Comparison of ENCODE assay signal across 10 mouse cellular contexts in genomic region chrX:101313625-101314359, GRCm38 (mm10). TPM values are rescaled to one million over a fixed set of nuclear protein-coding genes. Genes with fewer than 3 reads are reported as not detected.
DNase-seq lines count a peak whose midpoint lies in the region; ATAC-seq and TF ChIP-seq lines count a peak whose summit lies in the region.
"Had no signal": no experiment of that assay in that cellular context is flagged by ENCODE, and none has a peak within 500 bp of the region (broad histone marks: within the 10 kb centered on the region; RNA-seq: fewer than 3 reads in every experiment).

No protein-coding gene starts in this region.

- no peak for TF ChIP-seq POLR2A in olfactory bulb, adult 2 months (IDR thresholded peaks at IDR 0.05; ENCODE audit: insufficient read depth, low read depth, low read length)

- peak; percentile 64 to 69 for DNase-seq in cerebellum, postnatal 14 days
- DNase-seq in layer of hippocampus, postnatal 25 days (ENCODE audit: extremely low spot score in 1 of 2, low spot score in 1 of 2): peak; percentile 40 to 51
- DNase-seq in lung, postnatal 0 days (ENCODE audit: low spot score): no peak
- DNase-seq in urinary bladder, adult 18-20 months (ENCODE audit: low spot score in 2 of 2): no peak
- DNase-seq: heart, postnatal 4 days had no signal

- no peaks in the 10 kb centered on the region for H3K27me3 ChIP-seq in forebrain, embryonic 16.5 days (replicated peaks; ENCODE audit: control insufficient read depth, insufficient read depth, low read length)
- H3K27me3 ChIP-seq in heart, embryonic 11.5 days (ENCODE audit: control insufficient read depth, insufficient read depth, low read length): peaks cover 10% of the 10 kb centered on the region
- H3K27me3 ChIP-seq in lung, postnatal 0 days (replicated peaks; ENCODE audit: insufficient read depth, low read length): no peaks in the 10 kb centered on the region
- H3K27me3 ChIP-seq: lung, embryonic 15.5 days had no signal

- H3K4me1 ChIP-seq in forebrain, embryonic 16.5 days (replicated peaks; ENCODE audit: control insufficient read depth, insufficient read depth, low read length): no peaks in the 10 kb centered on the region; the same call in 1 of the 2 replicates
- peaks cover 11% of the 10 kb centered on the region for H3K4me1 ChIP-seq in olfactory bulb, adult 2 months (ENCODE audit: control insufficient read depth, insufficient read depth, low read length)
- H3K4me1 ChIP-seq in heart, embryonic 11.5 days (ENCODE audit: control insufficient read depth, insufficient read depth, low read length): no peaks in the 10 kb centered on the region
- H3K4me1 ChIP-seq in lung, postnatal 0 days (ENCODE audit: insufficient read depth, low read depth, low read length): no peaks in the 10 kb centered on the region
- H3K4me1 ChIP-seq: lung, embryonic 15.5 days had no signal

- H3K27ac ChIP-seq in forebrain, embryonic 16.5 days (ENCODE audit: low read length): no peak overlapping the region
- peak overlapping the region; percentile 80 for H3K27ac ChIP-seq in olfactory bulb, adult 2 months (ENCODE audit: insufficient read depth, low read depth, low read length)
- no peak overlapping the region for H3K27ac ChIP-seq in heart, embryonic 11.5 days (ENCODE audit: low read depth, low read length)
- H3K27ac ChIP-seq in lung, postnatal 0 days (ENCODE audit: low read length): no peak overlapping the region
- H3K27ac ChIP-seq: lung, embryonic 15.5 days had no signal

- peaks cover 2% of the 10 kb centered on the region for H3K36me3 ChIP-seq in forebrain, embryonic 16.5 days (ENCODE audit: control insufficient read depth, insufficient read depth)
- H3K36me3 ChIP-seq in heart, embryonic 11.5 days (ENCODE audit: control insufficient read depth, insufficient read depth, low read length): no peaks in the 10 kb centered on the region
- no peaks in the 10 kb centered on the region for H3K36me3 ChIP-seq in lung, postnatal 0 days (ENCODE audit: insufficient read depth, low read length)
- H3K36me3 ChIP-seq: lung, embryonic 15.5 days had no signal

- H3K9me3 ChIP-seq in forebrain, embryonic 16.5 days (ENCODE audit: control insufficient read depth, low read length): no peaks in the 10 kb centered on the region
- H3K9me3 ChIP-seq in heart, embryonic 11.5 days (replicated peaks; ENCODE audit: control insufficient read depth, low read length): no peaks in the 10 kb centered on the region
- H3K9me3 ChIP-seq in lung, postnatal 0 days (ENCODE audit: low read length): no peaks in the 10 kb centered on the region
- H3K9me3 ChIP-seq: lung, embryonic 15.5 days had no signal

- 20% methylated on average over 6 of the region's 6 CpGs for WGBS in forebrain, embryonic 16.5 days
- 21% methylated on average over 6 of the region's 6 CpGs for WGBS in olfactory bulb, adult 2 months
- WGBS in heart, embryonic 11.5 days (ENCODE audit: insufficient replicate concordance): 54% methylated on average over 6 of the region's 6 CpGs
- 44% methylated on average over 6 of the region's 6 CpGs for WGBS in lung, postnatal 0 days

- TF ChIP-seq EP300 in lung, postnatal 0 days (IDR thresholded peaks at IDR 0.05): no peak

- TF ChIP-seq CTCF in olfactory bulb, adult 2 months (IDR thresholded peaks at IDR 0.05; ENCODE audit: insufficient read depth, low read depth, low read length): no peak
- no peak for TF ChIP-seq CTCF in lung, postnatal 0 days (IDR thresholded peaks at IDR 0.05)

- no peak overlapping the region for H3K9ac ChIP-seq in forebrain, embryonic 16.5 days (replicated peaks; ENCODE audit: low read depth, low read length)
- no peak overlapping the region for H3K9ac ChIP-seq in heart, embryonic 11.5 days (ENCODE audit: low read depth, low read length)
- no peak overlapping the region for H3K9ac ChIP-seq in lung, postnatal 0 days (replicated peaks; ENCODE audit: low read depth)
- H3K9ac ChIP-seq: lung, embryonic 15.5 days had no signal

- H3K4me2 ChIP-seq in forebrain, embryonic 16.5 days (ENCODE audit: low read length): no peak overlapping the region
- H3K4me2 ChIP-seq in heart, embryonic 11.5 days: no peak overlapping the region
- H3K4me2 ChIP-seq in lung, postnatal 0 days (replicated peaks; ENCODE audit: low read depth, low read length): no peak overlapping the region
- H3K4me2 ChIP-seq: lung, embryonic 15.5 days had no signal

- H3K4me3 ChIP-seq in forebrain, embryonic 16.5 days (replicated peaks; ENCODE audit: low read length): no peak overlapping the region
- H3K4me3 ChIP-seq in olfactory bulb, adult 2 months (ENCODE audit: insufficient read depth, low read depth, low read length): no peak overlapping the region
- no peak overlapping the region for H3K4me3 ChIP-seq in heart, embryonic 11.5 days (ENCODE audit: low read depth, low read length)
- no peak overlapping the region for H3K4me3 ChIP-seq in lung, postnatal 0 days (ENCODE audit: low read depth, low read length)
- H3K4me3 ChIP-seq: lung, embryonic 15.5 days had no signal

- peak; percentile 85 for ATAC-seq in forebrain, embryonic 16.5 days
- ATAC-seq in heart, embryonic 11.5 days (replicated peaks; ENCODE audit: insufficient number of reproducible peaks, low FRiP score, low TSS enrichment): no peak
- ATAC-seq in lung, postnatal 0 days: no peak

RNA-seq across cellular contexts. Expression of gene Nlgn3, which starts 14.8 kb away (rescaled TPM):
- polyA plus RNA-seq in forebrain, embryonic 16.5 days (2015; fragmentation: Nextera tagmentation; extraction: Ambion mirVana): 65.5 and 72.3 TPM in 2 replicates
- total RNA-seq in layer of hippocampus, postnatal 25 days (2021): 100 to 1,000 TPM; 194 to 212 TPM
- polyA plus RNA-seq in olfactory bulb, adult 2 months (2012; ENCODE audit: insufficient read depth, insufficient read length, low replicate concordance, missing spikeins): not detected in 2 replicates
- polyA plus RNA-seq in heart, embryonic 11.5 days (2014; fragmentation: Nextera tagmentation; extraction: Ambion mirVana): 2.3 and 3.6 TPM in 2 replicates
- polyA plus RNA-seq in lung, postnatal 0 days (2015; fragmentation: Nextera tagmentation; extraction: Ambion mirVana): 0.25 and 0.29 TPM in 2 replicates

RNA-seq across cellular contexts. Expression of gene Med12, which starts 40.0 kb away (rescaled TPM):
- polyA plus RNA-seq in forebrain, embryonic 16.5 days (2015; fragmentation: Nextera tagmentation; extraction: Ambion mirVana): 22.9 and 26.9 TPM in 2 replicates
- total RNA-seq in layer of hippocampus, postnatal 25 days (2021): 10 to 100 TPM; 21.2 to 39.4 TPM
- not detected in 2 replicates for polyA plus RNA-seq in olfactory bulb, adult 2 months (2012; ENCODE audit: insufficient read depth, insufficient read length, low replicate concordance, missing spikeins)
- 32.0 and 35.9 TPM in 2 replicates for polyA plus RNA-seq in heart, embryonic 11.5 days (2014; fragmentation: Nextera tagmentation; extraction: Ambion mirVana)
- polyA plus RNA-seq in lung, postnatal 0 days (2015; fragmentation: Nextera tagmentation; extraction: Ambion mirVana): 19.8 and 20.6 TPM in 2 replicates

RNA-seq across cellular contexts. Expression of gene Gm20489, which starts 45.0 kb away (rescaled TPM):
- polyA plus RNA-seq in forebrain, embryonic 16.5 days (2015; fragmentation: Nextera tagmentation; extraction: Ambion mirVana): not detected in 2 replicates
- total RNA-seq in layer of hippocampus, postnatal 25 days (2021): not detected
- not detected in 2 replicates for polyA plus RNA-seq in olfactory bulb, adult 2 months (2012; ENCODE audit: insufficient read depth, insufficient read length, low replicate concordance, missing spikeins)
- polyA plus RNA-seq in heart, embryonic 11.5 days (2014; fragmentation: Nextera tagmentation; extraction: Ambion mirVana): not detected in 2 replicates
- polyA plus RNA-seq in lung, postnatal 0 days (2015; fragmentation: Nextera tagmentation; extraction: Ambion mirVana): not detected in 2 replicates
- total RNA-seq: heart, postnatal 4 days had no signal
- polyA plus RNA-seq: lung, embryonic 15.5 days; stomach, embryonic 14.5 days had no signal

RNA-seq across cellular contexts. Expression of gene Il2rg, which starts 45.7 kb away (rescaled TPM):
- 4.4 and 6.2 TPM in 2 replicates for polyA plus RNA-seq in forebrain, embryonic 16.5 days (2015; fragmentation: Nextera tagmentation; extraction: Ambion mirVana)
- total RNA-seq in layer of hippocampus, postnatal 25 days (2021): 1 to 10 TPM; 1.3 to 1.4 TPM
- not detected in 2 replicates for polyA plus RNA-seq in olfactory bulb, adult 2 months (2012; ENCODE audit: insufficient read depth, insufficient read length, low replicate concordance, missing spikeins)
- 12.2 and 14.4 TPM in 2 replicates for polyA plus RNA-seq in heart, embryonic 11.5 days (2014; fragmentation: Nextera tagmentation; extraction: Ambion mirVana)
- 58.3 and 59.1 TPM in 2 replicates for polyA plus RNA-seq in lung, postnatal 0 days (2015; fragmentation: Nextera tagmentation; extraction: Ambion mirVana)

RNA-seq across cellular contexts. Expression of gene Gm614, which starts 50.0 kb away (rescaled TPM):
- not detected in 2 replicates for polyA plus RNA-seq in forebrain, embryonic 16.5 days (2015; fragmentation: Nextera tagmentation; extraction: Ambion mirVana)
- total RNA-seq in layer of hippocampus, postnatal 25 days (2021): not detected
- not detected in 2 replicates for polyA plus RNA-seq in olfactory bulb, adult 2 months (2012; ENCODE audit: insufficient read depth, insufficient read length, low replicate concordance, missing spikeins)
- polyA plus RNA-seq in heart, embryonic 11.5 days (2014; fragmentation: Nextera tagmentation; extraction: Ambion mirVana): not detected in 2 replicates
- 0.25 and 0.27 TPM in 2 replicates for polyA plus RNA-seq in lung, postnatal 0 days (2015; fragmentation: Nextera tagmentation; extraction: Ambion mirVana)
- polyA plus RNA-seq: lung, embryonic 15.5 days; stomach, embryonic 14.5 days had no signal

Comparison
In these comparisons a context has a peak if more than half of its experiments do, and no peak if none do; other contexts are left out.
1. DNase-seq: peak in cerebellum, postnatal 14 days (2 of 2) and layer of hippocampus, postnatal 25 days (2 of 2); none in lung, postnatal 0 days (single experiment) and urinary bladder, adult 18-20 months (0 of 2).